ENCODE assay signal across 19 mouse cellular contexts in the genomic region with DNA sequence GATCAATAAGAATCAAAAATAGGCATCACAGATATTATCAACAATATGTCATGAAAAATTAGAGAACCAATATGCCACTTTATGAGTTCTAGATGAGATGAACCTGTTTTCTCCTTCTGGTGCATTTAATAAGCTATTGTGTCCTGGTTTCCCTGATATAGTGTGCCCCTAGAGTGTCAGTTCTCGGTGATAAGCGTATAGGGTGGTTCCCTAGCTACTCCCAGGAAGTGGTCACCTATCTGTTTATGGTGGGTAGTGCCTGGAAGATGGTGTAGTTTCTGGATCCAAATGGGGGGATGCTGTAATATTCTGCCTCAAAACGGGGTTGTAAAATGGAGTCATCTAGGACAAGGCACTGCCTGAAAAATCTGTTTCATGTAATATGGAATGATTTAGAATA. TPM values are rescaled to one million over a fixed set of nuclear protein-coding genes. Genes with fewer than 3 reads are reported as not detected.
DNase-seq lines count a peak whose midpoint lies in the region; ATAC-seq and TF ChIP-seq lines count a peak whose summit lies in the region.
"Had no signal": no experiment of that assay in that cellular context is flagged by ENCODE, and none has a peak within 500 bp of the region (broad histone marks: within the 10 kb centered on the region; RNA-seq: fewer than 3 reads in every experiment).

No protein-coding gene starts in this region.

- peak; percentile 72 to 87 for TF ChIP-seq EP300 in MEL (IDR thresholded peaks at IDR 0.05; ENCODE audit: low read depth in 1 of 2, low read length in 2 of 2)

- TF ChIP-seq RAD21 in MEL (IDR thresholded peaks at IDR 0.05; ENCODE audit: low read depth, low read length): no peak

- no peak overlapping the region for H3K4me3 ChIP-seq in MEL (ENCODE audit: control insufficient read depth in 1 of 2, insufficient read depth in 1 of 2, low read depth in 2 of 2, low read length in 2 of 2)
- no peak overlapping the region for H3K4me3 ChIP-seq in liver, embryonic 13.5 days (replicated peaks)
- H3K4me3 ChIP-seq: embryonic facial prominence, embryonic 12.5 days; forebrain, embryonic 13.5 days; heart, adult 2 months; heart, embryonic 12.5 days; hindbrain, embryonic 10.5 days had no signal

- peak; percentile 64; the same call in 1 of the 2 replicates for ATAC-seq in erythroblast, adult 5-6 weeks (replicated peaks; ENCODE audit: low FRiP score, poor library complexity, severe bottlenecking)
- peak; percentile 97 for ATAC-seq in liver, embryonic 13.5 days (ENCODE audit: low read depth)
- peak; percentile 90 for ATAC-seq in megakaryocyte progenitor cell, adult 5-6 weeks (replicated peaks; ENCODE audit: poor library complexity)
- ATAC-seq: forebrain, embryonic 13.5 days; forebrain, postnatal 0 days; Patski had no signal

- TF ChIP-seq POLR2A in MEL (IDR thresholded peaks at IDR 0.05; ENCODE audit: control insufficient read depth in 1 of 2, insufficient read depth in 1 of 2, low read depth in 1 of 2, low read length in 2 of 2, poor library complexity in 1 of 2): no peak

- no peaks in the 10 kb centered on the region for H3K79me2 ChIP-seq in MEL (ENCODE audit: control insufficient read depth, insufficient read depth, low read length, poor library complexity)

- 23% methylated on average over 3 of the region's 3 CpGs for WGBS in liver, embryonic 13.5 days (ENCODE audit: insufficient replicate concordance)

- no peak overlapping the region; the same call in 1 of the 2 replicates for H3K27ac ChIP-seq in MEL (ENCODE audit: control insufficient read depth, low read depth, low read length)
- H3K27ac ChIP-seq in liver, embryonic 13.5 days: no peak overlapping the region
- H3K27ac ChIP-seq: embryonic facial prominence, embryonic 12.5 days; forebrain, embryonic 13.5 days; heart, adult 2 months; hindbrain, embryonic 10.5 days; hindbrain, embryonic 14.5 days had no signal

- no peak overlapping the region for H3K9ac ChIP-seq in MEL (ENCODE audit: control insufficient read depth, low read depth, low read length, poor library complexity, severe bottlenecking)
- no peak overlapping the region for H3K9ac ChIP-seq in liver, embryonic 13.5 days
- H3K9ac ChIP-seq: embryonic facial prominence, embryonic 12.5 days; forebrain, embryonic 13.5 days; forebrain, postnatal 0 days; heart, embryonic 12.5 days; hindbrain, embryonic 14.5 days had no signal

- H3K27me3 ChIP-seq in MEL (ENCODE audit: control insufficient read depth in 1 of 2, insufficient read depth in 2 of 2, low read length in 2 of 2): no peaks in the 10 kb centered on the region
- no peaks in the 10 kb centered on the region for H3K27me3 ChIP-seq in liver, embryonic 13.5 days
- H3K27me3 ChIP-seq: embryonic facial prominence, embryonic 12.5 days; forebrain, embryonic 13.5 days; heart, embryonic 12.5 days; Patski had no signal

- H3K36me3 ChIP-seq in MEL (ENCODE audit: control insufficient read depth in 1 of 2, insufficient read depth in 2 of 2, low read length in 2 of 2): peaks cover 0 to 11% of the 10 kb centered on the region in 2 experiments; a peak in 2 of 4 replicates
- no peaks in the 10 kb centered on the region for H3K36me3 ChIP-seq in liver, embryonic 13.5 days
- H3K36me3 ChIP-seq: embryonic facial prominence, embryonic 12.5 days; heart, embryonic 12.5 days; hindbrain, embryonic 10.5 days had no signal

- H3K4me1 ChIP-seq in MEL (ENCODE audit: control insufficient read depth in 1 of 2, insufficient read depth in 2 of 2, low read length in 2 of 2): peaks cover 2 to 10% of the 10 kb centered on the region in 2 experiments; a peak in 3 of 4 replicates
- peaks cover 18% of the 10 kb centered on the region for H3K4me1 ChIP-seq in liver, embryonic 13.5 days (replicated peaks)
- H3K4me1 ChIP-seq: embryonic facial prominence, embryonic 12.5 days; forebrain, embryonic 13.5 days; heart, embryonic 12.5 days; hindbrain, embryonic 10.5 days had no signal

- DNase-seq in MEL (ENCODE audit: low read depth, low spot score): peak; percentile 58
- DNase-seq in liver, embryonic 13.5 days: peak; percentile 6
- no peak for DNase-seq in cerebellum, postnatal 4 days (ENCODE audit: low spot score in 2 of 2)
- no peak for DNase-seq in cerebellum, postnatal 14 days
- no peak for DNase-seq in layer of hippocampus, postnatal 14 days (ENCODE audit: low spot score in 2 of 2)
- DNase-seq: adrenal gland, postnatal 10 days; cerebellum, adult 18-20 months; cerebellum, postnatal 10 days; forebrain, postnatal 0 days; gastrocnemius, postnatal 14 days; heart, adult 2 months had no signal

- TF ChIP-seq CTCF in MEL (IDR thresholded peaks at IDR 0.05 in 2 of 3, conservative IDR thresholded peaks at IDR 0.05 in 1 of 3; ENCODE audit: control insufficient read depth in 1 of 3, insufficient read depth in 1 of 3, low read depth in 2 of 3, low read length in 3 of 3, poor library complexity in 1 of 3, severe bottlenecking in 1 of 3): no peak

- peak overlapping the region; percentile 21 for H3K4me2 ChIP-seq in liver, embryonic 13.5 days
- H3K4me2 ChIP-seq: embryonic facial prominence, embryonic 12.5 days; forebrain, embryonic 13.5 days; heart, embryonic 12.5 days; hindbrain, embryonic 14.5 days had no signal

- no peaks in the 10 kb centered on the region for H3K9me3 ChIP-seq in MEL (replicated peaks; ENCODE audit: insufficient read depth, low read length)
- H3K9me3 ChIP-seq in liver, embryonic 13.5 days (replicated peaks): no peaks in the 10 kb centered on the region
- H3K9me3 ChIP-seq: embryonic facial prominence, embryonic 12.5 days; forebrain, embryonic 13.5 days; heart, embryonic 12.5 days; hindbrain, embryonic 10.5 days had no signal

TF ChIP-seq in MEL, 35 proteins besides CTCF, POLR2A, EP300 and RAD21:
- peak; percentile 55 for TF ChIP-seq TCF12 (IDR thresholded peaks at IDR 0.05; ENCODE audit: low read depth, low read length)
- TF ChIP-seq USF2 (IDR thresholded peaks at IDR 0.05; ENCODE audit: borderline replicate concordance in 1 of 2, insufficient read depth in 1 of 2, low read depth in 1 of 2, low read length in 2 of 2): no peak
- TF ChIP-seq NELFE (IDR thresholded peaks at IDR 0.05; ENCODE audit: low read depth, low read length): no peak
- no peak for TF ChIP-seq MYC (IDR thresholded peaks at IDR 0.05; ENCODE audit: low read depth, low read length)
- peak; percentile 47 for TF ChIP-seq ETS1 (IDR thresholded peaks at IDR 0.05; ENCODE audit: low read depth, low read length)
- TF ChIP-seq MYB (IDR thresholded peaks at IDR 0.05; ENCODE audit: low read depth, low read length): 0 out of 2 replicates have a peak, but pooled peaks have one; percentile 41
- no peak for TF ChIP-seq E2F4 (IDR thresholded peaks at IDR 0.05; ENCODE audit: borderline replicate concordance, low read depth, low read length)
- TF ChIP-seq GATA1 (IDR thresholded peaks at IDR 0.05; ENCODE audit: low read depth, low read length): peak; percentile 66
- no peak for TF ChIP-seq MAZ (IDR thresholded peaks at IDR 0.05; ENCODE audit: low read depth, low read length)
- TF ChIP-seq SIN3A (IDR thresholded peaks at IDR 0.05; ENCODE audit: low read length): peak; percentile 45; the same call in 1 of the 2 replicates

RNA-seq across cellular contexts. Expression of a gene that starts 43.8 kb away (rescaled TPM):
- not detected in 2 replicates for total RNA-seq in MEL (2012; rRNA removed)
- not detected for polyA plus RNA-seq in MEL (2012; ENCODE audit: insufficient read depth in 1 of 2, insufficient read length in 2 of 2, low read depth in 1 of 2, low replicate concordance in 2 of 2, missing spikeins in 1 of 2)
- total RNA-seq in erythroblast, adult 5-6 weeks (2015; ENCODE audit: low replicate concordance): 12.1 and 13.8 TPM in 2 replicates
- total RNA-seq in erythroblast, adult 5-6 weeks (2017; ENCODE audit: low replicate concordance): 4.7 and 13.7 TPM in 2 replicates
- polyA plus RNA-seq in liver, embryonic 13.5 days (2015; fragmentation: Nextera tagmentation; extraction: Ambion mirVana): 21.5 and 24.8 TPM in 2 replicates
- total RNA-seq in megakaryocyte progenitor cell, adult 5-6 weeks (2015): 7.4 and 14.0 TPM in 2 replicates
- 2.5 and 10.0 TPM in 2 replicates for total RNA-seq in megakaryocyte progenitor cell, adult 5-6 weeks (2017)
- 10 to 100 TPM; 55.7 to 59.2 TPM for total RNA-seq in layer of hippocampus, postnatal 14 days (2021)

RNA-seq across cellular contexts. Expression of a gene that starts 47.0 kb away (rescaled TPM):
- 0.19 and 0.33 TPM in 2 replicates for total RNA-seq in MEL (2012; rRNA removed)
- polyA plus RNA-seq in MEL (2012; ENCODE audit: insufficient read depth in 1 of 2, insufficient read length in 2 of 2, low read depth in 1 of 2, low replicate concordance in 2 of 2, missing spikeins in 1 of 2): not detected
- total RNA-seq in erythroblast, adult 5-6 weeks (2015; ENCODE audit: low replicate concordance): 2.1 TPM in 1 of 2 replicates, not detected in the other
- 1.6 and 2.6 TPM in 2 replicates for total RNA-seq in erythroblast, adult 5-6 weeks (2017; ENCODE audit: low replicate concordance)
- polyA plus RNA-seq in liver, embryonic 13.5 days (2015; fragmentation: Nextera tagmentation; extraction: Ambion mirVana): 0.59 and 0.81 TPM in 2 replicates
- total RNA-seq in megakaryocyte progenitor cell, adult 5-6 weeks (2015): 0.49 and 2.3 TPM in 2 replicates
- total RNA-seq in megakaryocyte progenitor cell, adult 5-6 weeks (2017): 1.7 TPM in 1 of 2 replicates, not detected in the other
- 1 to 10 TPM; 1.8 to 2.5 TPM for total RNA-seq in layer of hippocampus, postnatal 14 days (2021)

Comparison
In these comparisons a context has a peak if more than half of its experiments do, and no peak if none do; other contexts are left out.
1. DNase-seq: peak in MEL (single experiment) and liver, embryonic 13.5 days (single experiment); none in cerebellum, postnatal 4 days (0 of 2), cerebellum, postnatal 14 days (0 of 2) and layer of hippocampus, postnatal 14 days (0 of 2).
2. Peak in every context shown above with its lines, with median percentiles within 50 percentile points of each other: ATAC-seq.